Mouse (Mus musculus): Measurements from ENCODE around the gene Lfng.

The Lfng gene

GRCm38 (mm10) chr5:140659607-140660272 is 52.6 kb downstream of the Lfng start:
- DNase-seq (ENCODE audit: extremely low read depth, insufficient read length, low spot score): no peak

DNA sequence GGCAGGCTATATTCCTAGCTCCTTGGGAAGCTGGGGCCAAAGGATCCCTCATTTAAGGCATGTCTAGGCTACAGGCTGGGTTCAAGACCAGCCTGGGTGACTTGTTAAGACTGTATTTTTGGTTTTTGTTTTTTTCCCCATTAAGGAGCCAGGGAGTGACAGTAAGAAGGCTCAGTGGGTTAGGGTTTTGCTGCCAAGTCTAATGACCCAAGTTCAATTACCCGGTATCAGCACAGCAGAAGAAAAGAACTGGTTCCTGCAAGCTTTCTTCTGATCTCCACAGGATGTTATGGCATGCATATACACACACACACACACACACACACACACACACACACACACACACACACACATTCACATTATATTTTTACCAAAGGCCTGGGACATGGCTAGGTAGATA is 53.3 kb downstream of the Lfng start:
- DNase-seq (ENCODE audit: extremely low read depth, insufficient read length, low spot score): no peak

DNA sequence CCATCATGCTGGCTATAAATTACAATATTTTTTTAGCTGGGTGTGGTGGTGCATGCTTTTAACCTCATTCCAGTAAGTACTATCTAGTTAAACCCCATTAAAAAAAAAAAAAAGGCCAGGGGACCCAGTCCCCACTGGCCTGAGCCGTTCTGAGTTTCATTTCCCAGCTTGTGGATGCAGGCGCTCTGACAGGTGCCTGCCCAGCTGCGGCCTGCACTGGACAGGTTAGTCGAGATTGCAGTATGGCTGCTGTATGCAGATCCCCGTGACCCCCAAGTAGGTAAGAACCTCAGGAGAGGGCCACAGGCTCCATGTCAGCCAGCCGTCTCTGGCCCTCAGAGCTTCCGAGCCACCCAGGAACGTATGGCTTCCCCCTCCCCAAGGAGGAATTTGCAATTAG is 54.3 kb downstream of the Lfng start:
- DNase-seq (ENCODE audit: extremely low read depth, insufficient read length, low spot score): no peak

GRCm38 (mm10) chr5:140661875-140662643 is 54.9 kb downstream of the Lfng start:
- no peak for DNase-seq (ENCODE audit: extremely low read depth, insufficient read length, low spot score)

GRCm38 (mm10) chr5:140662741-140663592 is 55.8 kb downstream of the Lfng start:
- DNase-seq (ENCODE audit: extremely low read depth, insufficient read length, low spot score): no peak

DNA sequence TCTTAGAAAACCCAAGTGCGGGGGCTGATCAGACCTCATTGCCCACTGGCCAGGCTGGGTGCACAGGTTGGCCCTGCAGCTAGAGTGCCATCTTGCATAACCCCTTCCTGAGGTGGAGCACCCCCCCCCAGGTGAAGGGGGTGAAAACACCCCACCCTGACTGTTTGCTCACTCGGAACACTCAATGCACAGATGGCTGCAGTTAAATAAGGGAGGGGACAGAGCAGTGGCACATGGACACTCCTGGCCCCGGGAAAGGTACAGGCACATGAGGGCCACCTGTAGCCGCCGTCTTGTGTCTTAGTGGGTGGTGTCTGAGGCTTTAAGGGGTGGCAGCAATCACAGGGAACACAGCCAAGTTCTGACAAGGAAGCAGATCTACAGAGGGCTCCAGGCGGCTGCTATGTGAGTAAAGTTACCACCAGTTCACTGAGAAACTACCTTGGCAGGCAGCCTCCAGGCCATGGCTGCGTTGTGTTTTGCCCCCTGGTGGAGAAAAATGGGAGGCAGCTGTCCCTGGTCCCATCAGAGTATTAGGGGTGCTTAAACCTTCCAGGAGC is 56.6 kb downstream of the Lfng start:
- DNase-seq (ENCODE audit: extremely low read depth, insufficient read length, low spot score): no peak
